Mouse (Mus musculus): Measurements from ENCODE around the gene Zbtb46.

- no peak for TF ChIP-seq POLR2A (IDR thresholded peaks at IDR 0.05; ENCODE audit: borderline replicate concordance, control insufficient read depth, low read depth, low read length)
- TF ChIP-seq CTCF (IDR thresholded peaks at IDR 0.05; ENCODE audit: control insufficient read depth, insufficient read depth, low read length), result no peak
Measured at GRCm38 (mm10) chr2:181484456-181485233, 25.4 kb upstream of the Zbtb46 start.

All from bone marrow, adult 2 months (tissue).